Mouse (Mus musculus) induced T-regulatory cell, adult 2 months (primary cell): Measurements from ENCODE around the gene Imp3.
A peak's percentile ranks its signal among the peaks of the same experiment; 100 is the strongest.

Experiments
- DNase-seq: peaks from one replicate; pipeline ENCODE4 v3.0.0-alpha.2; 2012; ENCODE audit warnings: low read depth

The Imp3 gene

GRCm38 (mm10) chr9:56973960-56974524 lies 36.8 kb downstream of the Imp3 start:
- DNase-seq = no peak

GRCm38 (mm10) chr9:56975199-56975598 lies 37.9 kb downstream of the Imp3 start:
- DNase-seq = peak; percentile 24

GRCm38 (mm10) chr9:56980186-56980585 lies 42.9 kb downstream of the Imp3 start:
- DNase-seq = no peak

DNA sequence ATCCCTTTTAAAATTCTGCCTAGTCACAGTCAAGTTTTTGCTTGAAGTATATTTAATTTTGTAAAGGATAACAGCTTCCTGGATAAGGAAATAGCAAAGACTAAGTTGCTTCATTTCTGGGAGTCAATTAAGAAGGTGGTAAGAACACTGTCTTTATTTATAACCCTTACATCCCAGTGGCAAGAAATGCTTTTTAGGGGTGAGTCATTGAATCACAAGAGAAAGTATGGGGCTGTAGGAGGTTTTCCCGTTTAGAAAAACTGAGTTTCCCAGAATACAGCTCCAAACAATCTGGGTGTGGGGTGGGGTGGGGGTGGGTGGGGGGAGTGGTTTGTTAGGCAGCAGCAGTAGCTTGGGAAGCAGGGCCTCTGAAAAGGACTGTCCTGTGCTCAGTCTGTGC lies 44.2 kb downstream of the Imp3 start:
- DNase-seq = no peak
